Mouse (Mus musculus) fat pad, adult 2 months (tissue): ENCODE results near the gene Il15.
A peak's percentile ranks its signal among the peaks of the same experiment; 100 is the strongest.

ENCODE experiments used
- DNase-seq: peaks from one replicate; pipeline ENCODE4 v3.0.0-alpha.2; 2011; ENCODE audit warnings: low read depth, low spot score; ENCODE audit errors: extremely low read depth

The Il15 gene

GRCm38 (mm10) chr8:82402686-82403330 lies at the start of gene Il15:
TSS of gene Il15 (minus strand) at chr8:82403222.
- peak; percentile 84 for DNase-seq

- no peak for DNase-seq
These were observed 41.9 kb upstream of the Il15 start for GRCm38 (mm10) chr8:82444897-82445296.

GRCm38 (mm10) chr8:82416587-82417340 lies 13.7 kb upstream of the Il15 start:
- DNase-seq, result no peak

- no peak for DNase-seq
These were observed 12.5 kb upstream of the Il15 start for GRCm38 (mm10) chr8:82415485-82415884.

GRCm38 (mm10) chr8:82410135-82410534 lies 7.1 kb upstream of the Il15 start:
- DNase-seq, result no peak

GRCm38 (mm10) chr8:82407060-82407459 lies 4.0 kb upstream of the Il15 start:
- no peak for DNase-seq

GRCm38 (mm10) chr8:82404068-82404467 lies 1.0 kb upstream of the Il15 start:
- DNase-seq, result no peak

- no peak for DNase-seq
These were observed 749 bp downstream of the Il15 start for GRCm38 (mm10) chr8:82402261-82402685.

GRCm38 (mm10) chr8:82401490-82401889 lies 1.5 kb downstream of the Il15 start:
- DNase-seq, result no peak

- no peak for DNase-seq
These were observed 2.0 kb downstream of the Il15 start for GRCm38 (mm10) chr8:82401059-82401458.

- DNase-seq, result no peak
These were observed 2.6 kb downstream of the Il15 start for GRCm38 (mm10) chr8:82400376-82400775.

GRCm38 (mm10) chr8:82398546-82398945 lies 4.5 kb downstream of the Il15 start:
- DNase-seq, result no peak

- no peak for DNase-seq
These were observed 11.8 kb downstream of the Il15 start for GRCm38 (mm10) chr8:82391258-82391657.

GRCm38 (mm10) chr8:82388356-82388902 lies 14.6 kb downstream of the Il15 start:
- DNase-seq, result peak; percentile 64

GRCm38 (mm10) chr8:82387614-82388013 lies 15.4 kb downstream of the Il15 start:
- DNase-seq, result no peak

GRCm38 (mm10) chr8:82385867-82386266 lies 17.2 kb downstream of the Il15 start:
- no peak for DNase-seq

- no peak for DNase-seq
These were observed 18.4 kb downstream of the Il15 start for GRCm38 (mm10) chr8:82384458-82385234.

- DNase-seq, result no peak
These were observed 19.7 kb downstream of the Il15 start for GRCm38 (mm10) chr8:82383346-82383745.

GRCm38 (mm10) chr8:82382316-82382715 lies 20.7 kb downstream of the Il15 start:
- DNase-seq, result no peak

- no peak for DNase-seq
These were observed 28.6 kb downstream of the Il15 start for GRCm38 (mm10) chr8:82374470-82374869.

GRCm38 (mm10) chr8:82372846-82373245 lies 30.2 kb downstream of the Il15 start:
- no peak for DNase-seq
